Mouse (Mus musculus) heart, embryonic 15.5 days (tissue): ENCODE data around the gene Pcsk6. TPM values are rescaled to one million over a fixed set of nuclear protein-coding genes. Genes with fewer than 3 reads are reported as not detected.

Source experiments
- ATAC-seq: fragments of 200-750 bp; cut with Nextera tagmentation; replicated peaks from 2 replicates; pipeline ENCODE4 v1.8.0; 2017; ENCODE audit warnings: low read depth, moderate TSS enrichment; ENCODE audit not compliant: insufficient number of reproducible peaks, insufficient read depth, low FRiP score
- H3K27ac ChIP-seq: fragments of 300-500 bp; sonication (generic); 2 replicates; pipeline ENCODE4 v1.5.1; 2015; ENCODE audit warnings: mild to moderate bottlenecking, inconsistent platforms
- H3K27me3 ChIP-seq: fragments of 300-500 bp; sonication (generic); 2 replicates; pipeline ENCODE4 v1.6.1; 2015; ENCODE audit warnings: inconsistent platforms
- H3K36me3 ChIP-seq: fragments of 300-500 bp; sonication (generic); 2 replicates; pipeline ENCODE4 v1.6.1; 2015; ENCODE audit warnings: mild to moderate bottlenecking, inconsistent platforms
- H3K4me1 ChIP-seq: fragments of 300-500 bp; sonication (generic); replicated peaks from 2 replicates; pipeline ENCODE4 v1.6.1; 2015; ENCODE audit warnings: inconsistent platforms
- H3K4me2 ChIP-seq: fragments of 300-500 bp; sonication (generic); 2 replicates; pipeline ENCODE4 v1.6.1; 2015; ENCODE audit warnings: inconsistent platforms, mild to moderate bottlenecking, moderate library complexity
- H3K4me3 ChIP-seq: fragments of 300-500 bp; sonication (generic); 2 replicates; pipeline ENCODE4 v1.5.1; 2015; ENCODE audit warnings: mild to moderate bottlenecking, inconsistent platforms
- H3K9ac ChIP-seq: fragments of 300-500 bp; sonication (generic); 2 replicates; pipeline ENCODE4 v1.6.1; 2015; ENCODE audit warnings: mild to moderate bottlenecking, inconsistent platforms
- H3K9me3 ChIP-seq: fragments of 300-500 bp; sonication (generic); replicated peaks from 2 replicates; pipeline ENCODE4 v1.6.1; 2016; ENCODE audit warnings: inconsistent platforms
- whole genome bisulfite sequencing: fragments of 180-500 bp; shearing (Covaris S2); methylation state at CpG from one replicate; pipeline ENCODE4 v1.1.7; 2015; ENCODE audit warnings: mixed read lengths; 5-methylcytosine and 5-hydroxymethylcytosine counted together
- polyA plus RNA-seq: library from polyadenylated mRNA; unstranded; fragments of >200 nt; fragmentation: Nextera tagmentation; extraction: Ambion mirVana; gene quantifications from 2 replicates; pipeline ENCODE4 v1.2.1, GENCODE M21; 2015

Pcsk6 gene
- polyA plus RNA-seq, 1 experiment from 2014 or later: 1.8 TPM

- Histone ChIP-seq H3K36me3 (peaks cover 34% of the 10 kb centered on the region), H3K9me3 (no peaks in the 10 kb centered on the region), H3K4me1 (no peaks in the 10 kb centered on the region), H3K9ac (no peak overlapping the region), H3K27ac (no peak overlapping the region), H3K4me3 (no peak overlapping the region), H3K27me3 (no peaks in the 10 kb centered on the region), H3K4me2 (no peak overlapping the region)
- WGBS: 85% methylated on average over 8 of the region's 8 CpGs
- no peak for ATAC-seq
These were observed 231.1 kb downstream of the Pcsk6 start for GRCm38 (mm10) chr7:66092656-66093055.

GRCm38 (mm10) chr7:66094141-66094540, 232.6 kb downstream of the Pcsk6 start:
- H3K9me3 ChIP-seq: no peaks in the 10 kb centered on the region
- H3K36me3 ChIP-seq: peaks cover 19% of the 10 kb centered on the region
- H3K27me3 ChIP-seq: no peaks in the 10 kb centered on the region
- no peak overlapping the region for H3K27ac ChIP-seq
- ATAC-seq: no peak
- no peaks in the 10 kb centered on the region for H3K4me1 ChIP-seq
- H3K9ac ChIP-seq: no peak overlapping the region
- H3K4me3 ChIP-seq: no peak overlapping the region
- WGBS: 67% methylated on average over 5 of the region's 5 CpGs
- H3K4me2 ChIP-seq: no peak overlapping the region

GRCm38 (mm10) chr7:66098803-66099202, 237.3 kb downstream of the Pcsk6 start:
- no peaks in the 10 kb centered on the region for H3K9me3 ChIP-seq
- peaks cover 4% of the 10 kb centered on the region; the same call in 1 of the 2 replicates for H3K27me3 ChIP-seq
- H3K36me3 ChIP-seq: no peaks in the 10 kb centered on the region
- H3K4me2 ChIP-seq: no peak overlapping the region
- H3K4me1 ChIP-seq: no peaks in the 10 kb centered on the region
- no peak overlapping the region for H3K9ac ChIP-seq
- ATAC-seq: no peak
- H3K27ac ChIP-seq: no peak overlapping the region
- WGBS: 80% methylated on average over 7 of the region's 7 CpGs
- H3K4me3 ChIP-seq: no peak overlapping the region

Other genes starting within 250 kb of the Pcsk6 start
- 14.6 and 17.0 TPM in 2 replicates for gene Tarsl2, start 216.8 kb upstream of the Pcsk6 start, polyA plus RNA-seq
- 47.0 and 50.3 TPM in 2 replicates for gene Tm2d3, start 170.6 kb upstream of the Pcsk6 start, polyA plus RNA-seq
- not detected in 2 replicates for gene Gm45213, start 181.9 kb downstream of the Pcsk6 start, polyA plus RNA-seq
- 86.1 and 90.1 TPM in 2 replicates for gene Snrpa1, start 197.3 kb downstream of the Pcsk6 start, polyA plus RNA-seq
- gene Selenos, start 217.9 kb downstream of the Pcsk6 start, polyA plus RNA-seq: 64.5 and 70.4 TPM in 2 replicates
- 12.7 and 13.4 TPM in 2 replicates for gene Chsy1, start 247.8 kb downstream of the Pcsk6 start, polyA plus RNA-seq